Mouse (Mus musculus) layer of hippocampus, postnatal 36 days (tissue): ENCODE measurements at regions not wholly inside any gene's neighbourhood (a gene's known extent, or its start where the extent isn't known, plus 50 kb on each side); places are given as distances from the start of the nearest gene placed in this dataset.

ENCODE experiments used
- DNase-seq, 2 experiments: peaks; one replicate each; pipeline ENCODE4 v3.0.0; 2022

DNA sequence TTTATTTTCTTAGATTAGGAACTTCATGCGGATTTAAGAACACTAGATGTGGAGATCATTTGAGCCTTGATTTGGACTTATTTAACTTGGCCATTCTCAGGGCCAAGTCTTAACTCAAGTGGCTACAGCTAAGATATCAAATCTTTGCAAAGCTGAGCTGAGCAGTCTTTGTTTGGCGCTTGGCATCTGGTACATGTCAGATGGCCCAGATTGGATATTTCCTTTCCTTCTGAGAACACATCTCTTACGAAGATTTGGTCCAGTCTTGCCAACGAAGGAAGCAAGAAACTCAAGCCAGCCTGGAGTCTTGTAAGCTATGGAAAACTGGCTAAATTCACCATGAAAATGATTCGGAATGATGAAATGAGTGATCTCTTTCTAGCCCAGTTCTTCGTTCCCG lies 59.1 kb upstream of the Cdc42ep3 start:
- DNase-seq, result no peak

DNA sequence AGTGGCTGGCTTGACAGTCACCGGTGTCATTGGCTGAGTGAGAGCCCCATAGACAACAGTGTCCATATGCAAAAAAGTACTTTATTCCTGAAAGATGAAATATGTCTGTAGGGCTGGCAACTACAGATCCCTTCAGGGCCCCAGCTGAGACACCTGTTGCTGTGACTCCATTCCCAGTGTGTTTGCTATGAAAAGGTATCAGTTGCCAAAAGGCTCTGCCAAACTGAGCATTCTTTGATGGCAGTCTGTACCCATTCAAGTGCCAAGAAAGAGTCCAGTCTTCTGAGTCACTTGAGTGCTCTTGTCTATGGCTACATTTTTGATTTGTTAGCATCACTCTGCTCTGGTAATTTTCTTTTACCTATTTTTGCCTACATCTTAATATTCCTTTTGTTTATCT lies 63.1 kb upstream of the Cdc42ep3 start:
- no peak for DNase-seq

DNA sequence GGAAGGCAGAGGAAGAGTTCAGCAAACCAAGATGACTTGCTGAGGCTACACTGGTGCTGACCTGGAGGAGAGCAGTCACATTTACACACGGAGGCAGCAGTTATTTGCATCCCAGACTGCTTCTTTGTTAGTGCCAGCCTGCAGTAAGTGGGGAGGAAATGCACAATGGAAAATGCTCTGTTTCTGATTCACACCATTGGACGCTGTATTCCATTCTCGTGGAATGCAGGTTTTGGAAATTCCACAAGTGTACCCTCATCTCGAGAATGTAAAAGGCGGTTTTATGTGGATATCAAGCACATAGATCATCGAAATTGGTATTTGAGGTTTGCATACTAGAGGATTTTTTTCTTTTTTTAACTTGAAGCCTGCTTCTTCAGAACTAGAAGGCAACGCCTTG lies 66.7 kb upstream of the Cdc42ep3 start:
- no peak for DNase-seq

DNA sequence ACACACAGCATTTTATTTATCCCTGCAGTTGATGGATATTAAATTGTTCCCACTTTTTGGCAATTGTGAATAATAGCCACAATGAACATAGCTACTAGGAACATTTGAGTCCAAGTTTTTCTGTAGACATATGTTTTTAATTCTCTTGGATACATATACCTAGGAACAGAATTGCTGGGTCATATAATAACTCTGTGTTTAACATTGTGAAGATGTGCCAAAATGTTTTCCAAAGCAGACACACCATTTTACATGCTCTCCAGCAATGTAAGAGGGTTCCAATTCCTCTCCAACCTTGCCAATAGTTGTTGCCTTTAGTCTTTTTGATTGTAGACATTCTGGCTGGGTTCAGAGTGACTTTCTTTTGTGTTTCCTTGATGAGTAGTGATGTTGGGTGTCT lies 84.3 kb upstream of the Cdc42ep3 start:
- DNase-seq, result no peak

DNA sequence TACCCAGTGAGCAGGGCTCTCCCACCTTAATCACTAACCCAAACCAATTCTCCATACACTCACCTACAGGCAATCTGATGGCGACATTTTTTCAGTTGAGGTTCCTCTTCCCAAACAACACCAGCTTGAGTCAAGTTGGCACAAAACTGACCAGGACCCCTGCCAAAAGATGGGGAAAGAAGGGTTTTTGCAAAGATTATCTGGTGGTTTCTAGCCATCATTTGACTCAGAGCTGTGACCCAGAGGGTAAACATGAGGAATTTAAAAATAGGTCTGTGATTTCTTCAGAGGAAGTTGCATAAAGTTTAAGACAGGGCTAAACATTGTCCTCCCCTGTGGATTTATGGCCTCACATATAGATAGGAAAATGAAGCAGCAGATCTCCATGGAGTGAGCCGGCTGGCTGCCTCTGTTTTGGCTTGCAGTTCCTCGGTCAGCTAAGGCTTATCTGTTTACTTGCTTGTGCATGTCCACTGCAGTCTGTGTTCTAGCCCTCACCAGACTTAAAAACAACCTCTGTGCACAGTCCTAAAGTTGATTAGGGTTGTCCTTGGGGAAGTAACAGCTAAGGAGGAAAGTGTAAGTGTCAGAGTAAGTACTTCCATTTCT lies 87.7 kb upstream of the Cdc42ep3 start:
- no peak for DNase-seq

DNA sequence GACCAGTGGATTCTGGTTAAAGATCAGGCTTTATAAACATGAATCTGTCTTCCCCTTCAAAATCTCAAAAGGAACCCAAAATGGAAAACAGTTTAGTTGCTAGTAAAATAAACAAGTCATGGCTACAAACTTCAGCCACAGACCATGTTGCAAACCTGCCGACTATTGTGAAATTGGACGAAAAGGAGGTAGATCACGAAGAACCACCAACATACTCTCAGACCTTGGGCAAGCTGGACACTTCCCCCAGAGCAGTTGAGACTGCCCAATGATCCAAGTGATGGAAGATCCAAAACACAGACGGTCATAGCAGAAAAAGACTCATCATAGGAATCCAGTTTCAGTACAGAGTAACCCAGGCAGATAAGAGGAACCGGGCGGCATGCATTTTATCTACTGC lies 92.3 kb upstream of the Cdc42ep3 start:
- no peak for DNase-seq

DNA sequence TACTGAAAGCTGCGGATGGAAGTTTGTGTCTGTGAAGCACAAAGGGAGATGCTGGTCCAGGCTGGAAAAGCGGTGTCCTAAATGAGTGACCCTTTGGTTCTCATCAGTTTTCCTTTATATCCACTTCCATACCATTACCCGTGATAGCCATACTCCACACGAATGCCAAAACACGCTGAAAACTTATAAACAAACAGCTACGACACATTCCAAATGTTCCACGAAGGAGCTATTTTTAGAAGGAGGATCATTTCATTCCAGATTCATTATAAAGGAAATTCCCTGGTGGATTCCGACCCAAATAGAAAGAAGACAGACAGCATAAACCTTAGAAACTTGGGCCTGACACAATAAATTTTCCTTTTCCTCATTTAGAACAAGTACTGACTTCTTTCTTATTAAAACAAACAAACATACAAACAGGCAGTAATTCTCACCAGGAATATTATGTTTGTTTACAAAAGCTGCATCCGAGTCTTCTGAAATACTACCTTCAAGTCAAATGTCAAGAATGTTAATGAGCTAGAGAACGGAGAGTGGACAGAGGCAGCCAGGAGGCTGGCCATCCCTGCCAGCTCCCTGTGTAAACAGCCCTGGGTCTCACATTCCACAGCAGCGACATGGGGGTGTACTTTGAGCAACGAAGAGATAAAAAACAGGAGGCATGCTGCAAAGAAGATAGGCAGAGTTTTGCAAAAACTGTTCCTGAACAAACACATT lies 96.4 kb upstream of the Cdc42ep3 start:
- no peak for DNase-seq

DNA sequence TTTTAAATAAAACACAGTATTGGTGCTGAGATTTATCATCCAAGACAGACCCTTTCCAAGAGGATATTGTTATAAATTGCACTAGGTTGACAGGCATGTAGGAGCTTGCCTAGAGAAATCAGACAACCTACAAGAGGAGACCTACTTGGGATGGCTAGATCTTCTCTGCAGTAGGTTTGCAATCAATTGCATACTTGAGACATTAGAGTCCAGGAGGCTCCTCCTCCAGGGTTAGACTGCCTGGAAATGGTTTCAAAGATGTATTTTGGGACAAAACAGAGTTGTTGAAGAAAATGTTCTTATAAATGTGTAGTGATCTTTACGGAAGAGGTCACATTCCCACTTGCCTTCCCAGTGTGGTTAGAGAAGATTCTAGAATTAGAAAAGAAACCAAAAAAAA lies 98.9 kb upstream of the Cdc42ep3 start:
- DNase-seq, result no peak

DNA sequence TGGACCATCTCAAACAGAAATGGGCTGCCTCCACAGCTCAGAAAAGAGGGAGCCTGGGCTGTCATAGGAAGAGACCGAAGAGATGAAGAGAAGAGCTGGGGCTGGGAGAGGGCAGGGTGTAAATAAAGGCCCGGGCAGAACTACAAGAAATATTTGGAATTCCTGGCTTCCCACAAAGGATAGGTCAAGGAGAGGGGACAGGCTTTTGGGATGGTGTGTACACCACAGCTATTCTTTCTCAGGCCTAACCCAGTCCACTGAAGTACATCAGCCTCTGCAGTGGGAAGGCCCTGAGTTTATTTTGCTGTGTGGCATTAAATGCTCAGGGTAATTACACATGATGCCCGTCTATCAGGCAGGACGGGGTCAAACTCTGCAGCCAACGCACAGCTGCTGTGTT lies 99.6 kb upstream of the Cdc42ep3 start:
- no peak for DNase-seq

DNA sequence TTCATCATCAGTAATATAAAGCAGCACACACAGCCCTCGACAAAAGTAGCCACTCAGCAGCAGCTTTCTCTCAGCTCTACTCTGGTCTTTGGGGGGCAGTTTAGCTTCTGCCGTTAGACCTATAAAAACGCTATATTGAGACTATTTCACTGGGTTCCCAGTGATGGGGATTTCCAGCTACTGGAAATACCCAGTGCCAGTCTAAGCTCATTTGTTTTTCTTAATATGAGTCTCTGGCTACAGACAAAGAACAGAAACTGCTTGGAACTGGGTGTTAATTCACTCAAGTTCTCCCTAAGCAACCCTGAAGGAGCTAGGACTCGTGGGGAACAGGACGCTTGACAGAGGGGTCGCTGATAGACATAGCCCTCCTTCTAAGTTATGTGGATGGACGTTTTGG lies 100.3 kb upstream of the Cdc42ep3 start:
- no peak for DNase-seq

DNA sequence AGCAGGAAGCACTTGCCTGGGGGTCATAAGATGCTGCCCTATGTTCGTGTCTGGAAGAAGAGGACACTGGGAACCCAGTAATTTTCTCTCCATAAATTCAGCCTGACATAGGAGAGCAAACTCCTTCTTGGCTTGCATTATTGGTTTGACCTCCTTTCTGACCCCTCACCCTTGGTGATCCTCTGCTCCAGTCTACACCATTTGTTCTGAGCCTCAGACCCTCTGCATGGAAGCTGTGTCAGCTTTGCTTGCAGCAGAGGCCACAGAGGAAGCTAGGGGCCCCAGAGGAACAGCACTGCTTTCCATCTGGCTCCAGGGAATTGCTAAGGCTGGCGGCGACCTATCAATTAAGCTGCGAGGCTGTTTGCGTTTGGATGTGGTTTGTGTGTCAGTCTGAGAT lies 102.7 kb upstream of the Cdc42ep3 start:
- no peak for DNase-seq

DNA sequence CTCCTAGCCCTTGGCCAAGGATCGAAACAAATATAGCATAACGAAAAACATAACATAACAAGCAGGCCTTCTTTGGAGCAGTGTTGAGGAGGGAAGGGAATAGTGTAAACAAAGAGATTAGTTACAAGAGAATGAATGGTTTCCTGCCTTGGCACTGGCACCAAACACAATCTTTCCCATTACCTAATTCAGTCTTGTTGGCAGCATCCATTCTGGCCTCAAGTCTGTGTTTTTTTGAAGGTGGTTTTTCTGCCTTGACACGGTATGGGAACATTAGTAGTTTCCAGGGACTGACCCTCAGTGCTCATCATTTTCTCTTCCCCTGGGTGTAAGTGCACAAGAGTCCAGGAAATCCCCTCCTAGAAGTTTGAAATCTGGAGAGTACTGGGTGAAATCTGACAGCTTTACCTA lies 106.8 kb upstream of the Cdc42ep3 start:
- DNase-seq, result no peak

DNA sequence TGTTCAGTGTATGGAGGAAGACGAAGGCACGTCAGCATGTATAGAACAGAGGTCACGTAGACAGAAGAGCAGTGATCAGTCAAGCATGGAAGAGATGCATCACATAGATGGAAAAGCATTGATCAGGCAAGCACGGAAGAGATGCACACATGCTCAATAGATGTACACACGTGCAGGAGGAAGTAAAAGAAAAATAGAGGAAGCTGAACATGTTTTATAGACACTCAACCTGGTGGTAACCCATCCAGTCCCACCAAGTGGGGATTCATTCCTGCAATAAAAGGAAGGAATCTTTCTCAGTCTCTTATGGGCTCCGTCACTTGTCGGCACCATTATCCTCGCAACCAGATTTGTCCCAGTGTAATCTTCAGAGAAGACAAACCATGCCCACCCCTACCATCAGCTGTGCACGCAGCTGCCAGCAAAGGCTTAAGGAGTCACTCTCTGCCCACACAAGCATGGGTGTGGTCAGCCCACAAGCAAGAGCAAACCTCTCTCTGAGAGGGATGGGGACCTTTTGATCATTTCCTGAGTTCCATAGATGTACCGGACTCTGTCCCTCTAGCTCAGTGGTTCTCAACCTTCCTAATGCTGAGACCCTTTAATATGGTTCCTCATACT lies 108.3 kb upstream of the Cdc42ep3 start:
- no peak for DNase-seq

DNA sequence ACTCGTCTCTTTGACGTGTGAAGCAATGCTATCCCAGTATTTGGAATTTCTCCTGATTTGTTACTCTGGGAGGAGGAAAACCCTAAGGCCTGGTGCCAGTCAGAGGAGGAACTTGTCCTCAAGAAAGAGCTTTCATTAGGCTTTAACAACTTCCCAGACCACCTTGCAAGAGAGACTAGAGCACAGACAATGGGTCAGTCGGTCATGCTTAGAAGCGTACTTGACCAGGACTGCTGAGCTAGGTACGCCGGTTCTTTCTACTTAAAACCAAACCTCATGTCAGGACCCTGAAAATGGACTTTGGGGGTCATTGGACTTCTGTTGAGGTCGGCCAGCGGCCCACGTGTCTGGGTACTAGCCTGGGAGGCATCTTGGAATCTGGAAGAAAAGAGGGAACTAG lies 110.8 kb upstream of the Cdc42ep3 start:
- DNase-seq, result no peak

DNA sequence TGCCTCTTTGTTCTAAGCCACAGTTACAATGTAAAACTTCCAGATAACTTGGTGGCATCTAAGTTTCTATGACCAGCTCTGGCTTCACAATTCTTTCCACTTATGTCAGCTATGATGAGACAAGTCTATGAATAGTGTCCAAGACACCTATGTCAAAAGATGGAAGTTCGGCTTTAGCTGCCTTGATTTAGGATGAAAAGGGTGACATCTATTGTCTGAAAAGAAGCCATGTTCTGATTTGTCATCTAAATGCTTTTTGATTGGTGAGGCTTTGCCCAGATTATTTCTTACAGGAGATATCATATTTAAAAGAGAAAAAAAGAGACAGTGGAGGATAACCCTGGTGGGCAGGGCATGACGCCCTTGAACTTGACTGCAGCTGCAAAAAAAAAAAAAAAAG lies 116.7 kb upstream of the Cdc42ep3 start:
- DNase-seq, result no peak

DNA sequence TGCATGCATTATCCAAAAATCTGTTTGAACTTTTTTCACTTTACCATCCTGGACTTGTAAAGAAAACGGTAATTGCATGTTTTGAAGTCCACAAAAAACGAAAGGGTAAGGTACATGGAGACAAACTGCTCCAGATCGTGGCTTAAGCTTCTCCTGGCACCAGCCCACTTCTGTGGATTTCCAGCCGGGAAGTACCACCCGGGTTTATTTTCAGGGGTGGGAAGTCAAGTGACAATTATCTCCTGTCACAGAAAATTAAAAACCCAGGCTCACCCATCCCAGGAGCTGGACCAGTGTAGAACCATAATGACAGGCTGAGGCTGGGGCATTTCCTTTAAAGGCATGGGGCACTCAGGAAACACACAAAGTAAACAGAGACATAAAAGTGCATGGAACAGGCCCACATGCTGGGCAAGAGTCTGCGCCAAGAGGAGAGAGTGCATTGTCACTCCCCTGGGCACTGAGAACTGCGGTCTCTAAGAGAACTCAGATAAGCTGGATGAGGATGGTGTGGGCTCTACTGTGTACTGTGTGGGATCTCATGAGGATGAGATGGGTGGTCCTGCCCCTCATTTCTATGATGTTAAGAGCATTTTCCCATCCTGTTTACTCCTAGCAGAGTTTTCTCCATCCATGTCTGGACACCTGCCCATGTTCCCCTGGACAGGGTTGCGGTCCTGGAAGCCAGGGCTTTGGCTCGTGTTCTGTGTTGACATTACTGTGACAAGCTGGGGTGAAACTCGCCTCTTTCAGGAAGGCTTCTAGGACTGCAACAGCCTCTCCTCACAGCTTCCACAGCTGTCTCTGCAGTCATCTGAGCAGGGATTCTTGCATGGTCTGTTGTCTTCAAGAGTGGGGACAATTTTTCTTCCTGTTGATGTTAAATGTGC lies 117.5 kb upstream of the Cdc42ep3 start:
- DNase-seq, result no peak

DNA sequence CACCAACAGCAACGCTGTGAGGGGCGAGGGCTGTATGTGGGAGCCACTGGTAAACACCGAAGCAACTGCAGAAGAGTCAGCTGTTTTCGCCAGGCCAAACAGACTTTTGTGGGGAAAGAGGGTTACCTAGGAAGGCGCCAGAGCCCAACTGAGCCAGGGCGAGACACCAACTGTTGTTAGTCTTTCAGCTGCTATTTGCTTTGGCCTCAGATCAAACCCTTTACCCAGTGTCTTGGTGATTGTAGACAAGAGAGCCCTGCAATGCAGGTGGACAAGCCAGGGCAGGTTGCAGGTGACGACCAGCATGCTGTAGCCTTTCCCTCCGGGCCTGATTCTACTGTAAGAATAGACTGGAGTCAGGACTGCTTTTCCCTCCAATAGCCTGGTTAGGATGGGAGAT lies 121.8 kb upstream of the Cdc42ep3 start:
- no peak for DNase-seq

DNA sequence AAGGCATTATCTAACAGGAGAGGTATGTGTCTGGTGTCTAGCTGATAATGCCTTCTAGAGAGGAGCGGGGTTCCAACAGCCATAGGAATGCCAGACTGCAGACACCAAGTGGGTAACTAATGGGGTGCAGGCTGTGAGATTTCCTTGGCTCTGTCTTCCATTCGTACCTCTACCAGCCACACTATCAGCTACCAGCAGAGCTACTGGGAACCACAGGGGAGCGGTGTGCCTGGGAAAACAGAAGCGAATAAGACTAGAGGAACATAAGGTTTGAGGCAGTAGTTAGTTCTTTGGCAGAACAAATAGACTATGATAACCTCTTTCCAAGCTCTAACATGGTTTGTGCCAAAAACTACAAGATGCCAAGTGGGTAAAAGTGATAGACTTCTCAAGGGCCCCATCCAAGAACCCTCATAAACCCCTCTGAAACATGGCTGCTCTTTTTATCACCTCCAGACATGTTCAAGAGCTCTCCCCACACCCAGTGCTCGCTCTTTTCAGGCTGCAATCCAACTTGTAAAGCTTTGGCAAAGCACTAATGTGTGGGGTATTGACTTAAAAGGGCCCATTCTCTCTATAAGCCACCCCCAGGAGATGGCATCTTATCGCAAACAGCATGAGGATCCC lies 126.3 kb upstream of the Cdc42ep3 start:
- DNase-seq, result no peak

DNA sequence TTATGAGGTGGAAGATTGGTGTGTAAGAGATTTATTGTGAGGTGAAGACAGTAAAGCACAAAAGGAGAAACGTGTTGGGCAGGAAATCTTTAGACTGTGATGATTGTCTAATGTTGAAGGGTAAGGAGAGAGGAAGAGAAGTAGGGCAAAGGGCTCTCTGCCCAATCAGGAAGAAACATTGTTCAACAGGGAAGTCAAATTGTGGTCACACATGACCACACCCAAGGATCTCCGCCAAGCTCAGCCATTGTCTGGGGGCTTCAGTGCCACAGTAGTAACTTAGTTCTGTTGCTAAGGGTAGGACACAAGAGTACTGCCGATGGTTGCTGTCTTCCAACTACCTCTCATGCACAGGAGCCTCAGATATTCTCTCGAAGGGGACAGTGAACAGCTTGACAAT lies 127.0 kb upstream of the Cdc42ep3 start:
- DNase-seq, result no peak

DNA sequence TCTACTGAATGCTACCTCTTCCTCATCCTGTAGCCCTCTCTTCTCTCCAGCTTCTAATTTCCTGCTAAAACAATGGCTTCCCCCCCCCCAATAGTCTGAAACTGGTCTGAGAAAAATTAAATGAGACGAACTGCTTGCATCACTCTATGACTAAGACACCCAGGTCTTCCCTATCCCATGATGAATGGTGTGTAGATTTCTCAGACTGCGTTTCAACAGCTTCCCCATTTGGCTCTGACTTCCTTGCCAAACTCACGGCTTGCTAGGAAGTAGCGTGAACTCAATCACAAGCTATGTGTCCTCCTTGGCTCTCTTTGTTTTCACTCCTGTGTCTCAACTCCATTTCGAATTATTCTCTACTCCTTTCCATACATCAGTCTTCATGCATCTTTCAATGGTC lies 126.4 kb upstream of the Rmdn2 start:
- DNase-seq, result no peak

DNA sequence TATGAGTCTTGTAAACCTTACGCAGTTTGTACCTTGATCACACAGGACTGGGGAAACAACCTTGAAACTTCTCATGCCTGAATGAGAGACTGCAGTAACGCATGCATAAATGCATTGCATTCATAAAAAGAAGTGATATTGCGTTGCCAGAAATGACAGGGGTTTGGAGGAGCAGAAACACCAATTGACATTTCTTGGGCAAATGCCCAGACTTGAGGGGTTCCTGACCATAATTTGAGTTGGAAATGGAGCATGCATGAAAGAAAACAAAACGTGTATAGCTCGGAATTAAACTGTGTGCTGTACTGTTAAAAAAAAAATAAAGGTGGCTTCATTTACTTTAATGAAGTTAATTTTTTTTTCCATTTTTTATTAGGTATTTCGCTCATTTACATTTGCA lies 122.4 kb upstream of the Rmdn2 start:
- DNase-seq, result no peak

DNA sequence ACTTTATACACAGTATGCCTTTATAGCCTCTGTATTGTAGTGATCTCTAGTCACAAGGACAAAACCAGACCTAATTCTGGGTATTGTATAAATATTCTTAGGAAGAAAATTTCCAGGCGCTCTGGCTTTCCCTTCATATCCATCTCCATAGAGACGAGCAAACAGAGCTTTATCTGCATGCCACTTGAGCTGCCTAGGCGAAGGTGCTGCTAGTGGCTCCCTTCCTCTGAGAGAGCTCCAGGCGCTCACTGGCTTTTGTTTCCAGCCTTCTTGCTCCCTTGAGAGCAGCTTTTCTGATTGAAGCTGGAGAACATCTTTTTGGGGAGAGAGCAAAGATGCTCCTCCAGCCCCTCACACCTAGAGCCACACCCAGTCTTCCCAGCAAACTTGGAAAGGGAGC lies 114.0 kb upstream of the Rmdn2 start:
- DNase-seq, result no peak

DNA sequence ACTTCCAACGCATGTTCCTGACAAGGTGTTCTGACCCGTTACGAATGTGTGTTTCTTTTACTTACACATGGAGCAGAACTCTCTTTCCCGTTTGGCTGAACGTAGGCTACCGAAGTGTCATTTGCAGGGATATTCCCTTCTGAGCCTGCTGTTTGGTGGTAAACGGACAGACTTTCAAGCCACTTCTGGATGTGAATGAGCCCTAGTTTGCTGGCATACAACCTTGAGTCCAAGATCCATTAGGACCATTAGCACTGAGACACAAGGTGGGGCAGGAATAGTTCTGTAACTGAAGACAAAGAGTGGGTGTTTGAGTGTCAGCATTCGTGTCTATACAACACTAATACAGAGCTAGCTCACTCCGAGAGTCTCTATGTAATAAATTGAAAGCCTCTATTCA lies 113.3 kb upstream of the Rmdn2 start:
- no peak for DNase-seq
